Mouse (Mus musculus) lung, postnatal 4 days (tissue): Measurements from ENCODE around the gene Mfsd6.

Experiments used
- DNase-seq, 2 experiments: peaks; one replicate each; pipeline ENCODE4 v3.0.0; 2021

Gene Mfsd6

DNA sequence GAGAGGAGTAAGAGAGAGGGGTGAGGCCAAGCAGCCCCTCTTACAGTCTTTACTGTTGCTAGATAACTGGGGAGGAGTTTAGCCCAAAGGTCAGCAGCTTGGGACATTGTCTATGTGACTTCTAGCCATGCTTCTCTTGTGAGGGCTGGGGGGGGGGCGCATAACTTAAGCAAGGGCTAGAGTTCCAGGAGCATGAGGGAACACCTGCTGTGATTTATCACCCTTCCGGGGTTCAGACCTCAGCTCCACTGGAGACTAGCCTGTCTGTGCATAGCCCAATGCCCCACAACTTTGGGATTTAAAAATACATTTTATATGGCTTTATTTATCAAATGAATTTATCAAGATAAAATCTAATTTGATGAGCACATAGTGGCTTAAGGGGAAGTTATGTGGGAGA lies 89.2 kb downstream of the Mfsd6 start:
- DNase-seq: no peak

DNA sequence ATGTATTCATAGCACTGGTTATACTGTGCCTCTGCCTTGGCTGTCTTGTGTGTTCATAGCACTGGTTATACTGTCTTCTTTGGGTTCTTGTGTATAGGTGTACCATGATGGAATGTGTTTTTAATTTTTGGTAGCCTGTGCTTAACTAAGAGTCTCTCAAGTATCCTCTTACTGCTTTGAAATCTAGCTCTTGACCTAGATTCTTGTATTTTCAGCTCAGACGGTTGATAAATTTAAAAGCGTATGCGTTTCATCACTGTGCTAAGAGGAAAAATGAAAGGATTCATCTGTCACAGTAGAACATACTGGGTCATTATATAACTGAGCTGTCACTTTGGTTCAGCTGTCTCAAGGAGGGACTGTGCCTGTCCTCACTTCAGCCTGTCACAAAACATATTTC lies 91.3 kb downstream of the Mfsd6 start:
- DNase-seq: no peak

DNA sequence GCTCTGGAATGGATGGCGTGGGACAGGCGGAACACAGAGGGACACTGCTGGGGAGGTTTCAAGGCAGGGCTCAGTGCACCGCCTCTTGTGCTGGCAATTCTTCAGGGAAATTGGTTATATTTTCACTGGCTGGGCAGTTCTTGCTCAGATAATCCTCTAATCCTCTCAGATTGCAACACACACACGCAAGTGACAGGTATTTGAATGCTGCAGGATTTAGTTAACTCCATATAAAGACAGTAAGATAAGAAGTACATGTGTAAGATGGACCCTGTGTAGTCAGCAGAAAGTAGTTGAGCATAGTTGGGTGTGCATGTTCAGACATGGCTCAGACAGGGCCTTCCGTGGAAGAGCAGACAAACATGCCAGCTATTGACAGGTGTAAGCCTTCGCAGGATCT lies 93.0 kb downstream of the Mfsd6 start:
- DNase-seq: no peak

DNA sequence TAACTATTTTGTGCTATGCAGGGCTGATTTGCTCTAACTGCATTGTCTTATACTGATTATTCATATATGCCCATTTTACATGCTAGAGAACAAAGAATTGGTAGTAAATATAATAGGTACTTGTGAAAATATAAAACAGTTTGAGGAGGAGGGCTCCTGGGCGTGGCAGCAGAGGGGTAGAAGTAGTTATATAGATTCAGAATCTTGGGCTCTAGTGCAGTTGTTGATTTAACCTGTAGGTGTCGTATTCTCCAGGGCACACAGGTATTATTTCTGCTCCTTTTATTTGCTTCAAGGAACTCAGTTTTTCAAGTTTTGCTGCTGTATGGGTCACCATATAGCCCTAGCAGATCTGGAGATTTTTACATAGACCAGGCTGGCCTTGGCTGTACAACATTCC lies 95.7 kb downstream of the Mfsd6 start:
- DNase-seq: no peak

DNA sequence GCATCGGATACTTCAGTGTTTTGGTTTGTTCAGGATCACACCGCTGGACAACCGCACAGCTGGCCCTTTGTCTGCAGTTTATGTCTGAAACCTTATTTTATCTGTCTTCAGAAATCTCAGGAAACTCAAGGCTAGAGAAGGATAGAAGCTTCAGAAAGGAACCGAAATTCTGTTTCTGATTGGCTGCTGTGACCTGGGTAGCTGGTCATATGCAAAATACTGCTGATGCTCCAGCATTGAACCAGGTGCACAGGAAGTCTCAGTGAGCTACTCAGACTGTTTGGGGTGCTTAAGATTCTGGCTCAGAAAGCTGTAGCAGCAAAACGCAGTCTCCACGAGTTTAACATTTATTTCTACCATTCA lies 96.3 kb downstream of the Mfsd6 start:
- DNase-seq: no peak

DNA sequence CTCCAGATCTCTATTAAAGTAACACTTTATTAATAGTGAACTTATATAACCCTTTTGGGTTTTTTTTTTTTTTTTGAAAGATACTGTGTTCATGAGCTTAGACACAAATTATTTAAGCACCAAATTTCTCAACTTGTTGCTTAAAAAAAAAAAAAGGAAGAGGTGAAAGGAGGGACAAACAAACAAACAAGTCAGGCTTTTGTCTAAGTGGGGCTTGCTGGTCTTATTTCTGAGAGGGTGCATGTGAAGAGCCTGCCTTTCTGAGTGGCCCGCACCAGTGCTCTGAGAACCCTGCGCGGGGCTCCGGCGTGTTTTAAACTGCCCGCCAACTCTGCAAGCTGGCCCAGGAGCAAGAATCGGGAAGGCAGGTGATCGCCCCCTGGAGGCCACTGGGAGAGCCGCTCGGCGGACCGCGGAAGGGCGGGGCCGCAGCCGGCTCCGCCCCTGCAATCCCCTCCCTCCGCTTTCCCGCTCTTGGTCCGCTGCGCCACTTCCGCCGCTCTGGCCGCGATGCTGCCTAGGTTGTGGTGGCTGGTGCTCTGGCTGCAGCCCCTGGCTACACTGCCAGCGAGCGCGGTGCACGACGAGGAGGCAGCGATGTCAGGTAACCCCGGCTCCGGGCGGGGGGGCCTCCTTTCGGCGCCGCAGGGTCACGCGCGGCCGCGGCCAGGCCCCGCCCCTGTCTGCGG lies 96.9 kb downstream of the Mfsd6 start, which contains the start of gene Nemp2:
Gene Nemp2, plus strand, starts transcription at position 456 of the 689 bp plus-strand sequence.
- DNase-seq: peak; percentile 93 to 95

DNA sequence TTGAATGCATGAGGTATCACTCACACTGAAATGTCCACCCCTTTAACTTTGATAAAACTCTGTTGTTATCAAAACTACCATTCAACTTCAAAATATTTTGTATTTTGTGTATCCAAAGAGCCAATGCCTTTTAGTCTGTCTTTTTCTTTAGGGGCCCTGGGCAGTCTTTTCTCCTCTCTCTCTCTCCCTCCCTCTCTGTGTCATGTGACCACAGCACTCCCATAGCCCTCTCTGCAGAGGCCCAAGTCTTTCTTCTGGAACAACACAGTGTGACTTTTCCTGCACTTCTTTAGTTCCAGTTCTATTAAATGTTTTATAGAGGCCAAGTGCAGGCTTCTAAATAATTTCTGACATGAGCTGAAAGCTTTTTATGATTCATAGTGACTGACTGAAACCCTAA lies 106.8 kb downstream of the Mfsd6 start:
- DNase-seq: no peak

DNA sequence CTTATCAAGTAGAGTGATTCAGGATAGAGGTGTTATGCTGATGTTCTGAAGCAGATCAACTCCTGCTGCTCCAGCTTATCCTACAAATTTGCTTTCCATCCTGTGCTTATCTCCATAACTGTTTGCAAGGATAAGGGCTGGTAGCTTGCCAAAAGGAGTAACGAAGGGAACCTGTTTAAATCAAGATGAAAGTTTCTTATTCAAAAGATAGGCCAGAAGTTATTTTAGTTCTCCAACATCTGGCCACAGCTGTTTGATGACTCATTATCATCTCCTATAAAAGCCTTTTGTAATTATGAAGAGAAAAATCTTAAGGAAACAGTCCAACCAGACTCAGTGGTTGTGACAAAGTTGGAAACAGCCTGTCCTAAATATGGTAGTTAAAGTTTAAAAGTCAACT lies 109.0 kb downstream of the Mfsd6 start:
- no peak for DNase-seq

DNA sequence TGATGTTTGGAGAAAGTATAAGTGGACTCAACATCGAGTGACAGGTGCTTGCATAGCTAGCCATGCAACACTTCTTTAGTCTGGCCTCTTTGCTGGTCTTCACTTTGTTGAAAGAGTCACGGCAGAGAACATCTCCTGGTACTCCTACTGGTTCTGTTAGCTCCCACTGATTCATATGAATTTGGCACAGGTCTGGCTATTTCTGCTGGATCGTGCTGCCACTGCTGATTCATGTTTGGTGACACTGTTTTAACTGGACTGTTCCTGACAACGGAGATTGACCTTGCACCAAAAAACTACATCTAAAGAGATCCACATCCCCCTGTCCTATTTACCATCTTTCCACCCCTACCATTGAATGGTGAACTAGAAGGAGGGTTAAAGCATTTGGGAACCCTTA lies 118.8 kb downstream of the Mfsd6 start:
- DNase-seq: no peak

DNA sequence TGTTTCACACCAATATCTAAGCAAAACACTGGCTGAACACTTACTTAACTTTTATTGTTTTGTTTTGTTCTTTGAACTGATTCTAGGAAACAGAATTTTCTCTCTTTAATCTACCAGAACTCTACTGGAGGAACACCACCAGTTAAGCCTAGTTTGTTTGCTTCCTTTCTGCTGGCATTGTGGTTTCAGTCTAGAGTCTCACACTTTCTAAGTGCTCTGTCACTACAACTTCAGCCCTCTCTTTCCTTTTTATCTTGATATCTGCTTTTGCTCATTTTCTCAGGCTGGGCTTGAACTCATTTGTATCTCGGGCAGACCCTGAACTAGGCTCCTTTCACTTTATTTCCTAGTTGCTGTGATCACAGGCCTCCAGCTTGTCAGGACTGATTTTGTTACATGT lies 119.6 kb downstream of the Mfsd6 start:
- DNase-seq: no peak
